Mouse (Mus musculus): ENCODE results near the gene Naaladl1. TPM values are rescaled to one million over a fixed set of nuclear protein-coding genes. Genes with fewer than 3 reads are reported as not detected.
A peak's percentile ranks its signal among the peaks of the same experiment; 100 is the strongest.

Naaladl1 gene
- polyA plus RNA-seq, 1 experiment: not detected

- no peak overlapping the region for H3K4me3 ChIP-seq (ENCODE audit: insufficient read depth, low read depth, low read length)
- no peak overlapping the region for H3K27ac ChIP-seq (replicated peaks; ENCODE audit: low read depth, low read length)
- H3K4me1 ChIP-seq (ENCODE audit: control insufficient read depth, insufficient read depth, insufficient read length, low read length): peaks cover 6% of the 10 kb centered on the region; the same call in 1 of the 2 replicates
Measured at GRCm38 (mm10) chr19:6070571-6071250, 34.9 kb upstream of the Naaladl1 start.

GRCm38 (mm10) chr19:6071261-6071660 is 34.3 kb upstream of the Naaladl1 start:
- Histone ChIP-seq H3K4me3 (ENCODE audit: insufficient read depth, low read depth, low read length) (no peak overlapping the region), H3K4me1 (ENCODE audit: control insufficient read depth, insufficient read depth, insufficient read length, low read length) (peaks cover 9% of the 10 kb centered on the region), H3K27ac (replicated peaks; ENCODE audit: low read depth, low read length) (no peak overlapping the region)

- H3K4me3 ChIP-seq (ENCODE audit: insufficient read depth, low read depth, low read length): no peak overlapping the region
- 0 out of 2 replicates have a peak overlapping the region, but pooled peaks have one; percentile 10 for H3K27ac ChIP-seq (replicated peaks; ENCODE audit: low read depth, low read length)
- H3K4me1 ChIP-seq (ENCODE audit: control insufficient read depth, insufficient read depth, insufficient read length, low read length): peaks cover 4% of the 10 kb centered on the region
Measured at GRCm38 (mm10) chr19:6073889-6074288, 31.7 kb upstream of the Naaladl1 start.

- H3K4me1 ChIP-seq (ENCODE audit: control insufficient read depth, insufficient read depth, insufficient read length, low read length): peaks cover 4% of the 10 kb centered on the region
- H3K27ac ChIP-seq (replicated peaks; ENCODE audit: low read depth, low read length): peak within 1 kb of the TSS; percentile 75
- peak within 1 kb of the TSS; percentile 83 for H3K4me3 ChIP-seq (ENCODE audit: insufficient read depth, low read depth, low read length)
Measured at GRCm38 (mm10) chr19:6076564-6077393, 28.8 kb upstream of the Naaladl1 start, which contains the start of gene Vps51. Gene Vps51, minus strand, starts transcription at chr19:6077231.

GRCm38 (mm10) chr19:6079983-6080480 is 25.6 kb upstream of the Naaladl1 start, which contains the start of gene Tmem262:
Gene Tmem262, plus strand, starts transcription at chr19:6080033.
- Histone ChIP-seq H3K4me3 (ENCODE audit: insufficient read depth, low read depth, low read length) (no peak within 1 kb of the TSS), H3K4me1 (ENCODE audit: control insufficient read depth, insufficient read depth, insufficient read length, low read length) (peaks cover 8% of the 10 kb centered on the region), H3K27ac (replicated peaks; ENCODE audit: low read depth, low read length) (no peak within 1 kb of the TSS)

GRCm38 (mm10) chr19:6082156-6082555 is 23.4 kb upstream of the Naaladl1 start, which contains the start of gene Gm28374:
Gene Gm28374, minus strand, starts transcription at chr19:6082256.
- Histone ChIP-seq H3K4me3 (ENCODE audit: insufficient read depth, low read depth, low read length) (no peak within 1 kb of the TSS), H3K27ac (replicated peaks; ENCODE audit: low read depth, low read length) (no peak within 1 kb of the TSS), H3K4me1 (ENCODE audit: control insufficient read depth, insufficient read depth, insufficient read length, low read length) (peaks cover 4% of the 10 kb centered on the region; the same call in 1 of the 2 replicates)

- H3K27ac ChIP-seq (replicated peaks; ENCODE audit: low read depth, low read length): peak within 1 kb of the TSS; percentile 36
- peak within 1 kb of the TSS; percentile 63 for H3K4me3 ChIP-seq (ENCODE audit: insufficient read depth, low read depth, low read length)
- H3K4me1 ChIP-seq (ENCODE audit: control insufficient read depth, insufficient read depth, insufficient read length, low read length): peaks cover 4% of the 10 kb centered on the region; the same call in 1 of the 2 replicates
Measured at GRCm38 (mm10) chr19:6084478-6085248, 20.9 kb upstream of the Naaladl1 start, which contains the start of the genes Zfpl1 and Cdca5. Gene Zfpl1, minus strand, starts transcription at chr19:6084956. Gene Cdca5, plus strand, starts transcription at chr19:6084983.

GRCm38 (mm10) chr19:6085417-6085879 is 20.1 kb upstream of the Naaladl1 start:
- Histone ChIP-seq H3K4me1 (ENCODE audit: control insufficient read depth, insufficient read depth, insufficient read length, low read length) (peaks cover 4% of the 10 kb centered on the region; the same call in 1 of the 2 replicates), H3K4me3 (ENCODE audit: insufficient read depth, low read depth, low read length) (peak overlapping the region; percentile 61), H3K27ac (replicated peaks; ENCODE audit: low read depth, low read length) (no peak overlapping the region)

GRCm38 (mm10) chr19:6088841-6089240 is 16.7 kb upstream of the Naaladl1 start:
- no peak overlapping the region for H3K27ac ChIP-seq (replicated peaks; ENCODE audit: low read depth, low read length)
- H3K4me3 ChIP-seq (ENCODE audit: insufficient read depth, low read depth, low read length): no peak overlapping the region
- H3K4me1 ChIP-seq (ENCODE audit: control insufficient read depth, insufficient read depth, insufficient read length, low read length): peaks cover 2% of the 10 kb centered on the region; the same call in 1 of the 2 replicates

- no peaks in the 10 kb centered on the region for H3K4me1 ChIP-seq (ENCODE audit: control insufficient read depth, insufficient read depth, insufficient read length, low read length)
- H3K27ac ChIP-seq (replicated peaks; ENCODE audit: low read depth, low read length): no peak within 1 kb of the TSS
- no peak within 1 kb of the TSS for H3K4me3 ChIP-seq (ENCODE audit: insufficient read depth, low read depth, low read length)
Measured at GRCm38 (mm10) chr19:6094119-6094518, 11.5 kb upstream of the Naaladl1 start, which contains the start of gene AC131692.1. Gene AC131692.1, plus strand, starts transcription at chr19:6094419.

- Histone ChIP-seq H3K4me1 (ENCODE audit: control insufficient read depth, insufficient read depth, insufficient read length, low read length) (no peaks in the 10 kb centered on the region), H3K4me3 (ENCODE audit: insufficient read depth, low read depth, low read length) (no peak overlapping the region), H3K27ac (replicated peaks; ENCODE audit: low read depth, low read length) (no peak overlapping the region)
Measured at GRCm38 (mm10) chr19:6097847-6098246, 7.7 kb upstream of the Naaladl1 start.

- no peak overlapping the region for H3K27ac ChIP-seq (replicated peaks; ENCODE audit: low read depth, low read length)
- no peaks in the 10 kb centered on the region for H3K4me1 ChIP-seq (ENCODE audit: control insufficient read depth, insufficient read depth, insufficient read length, low read length)
- no peak overlapping the region for H3K4me3 ChIP-seq (ENCODE audit: insufficient read depth, low read depth, low read length)
Measured at GRCm38 (mm10) chr19:6101186-6101585, 4.4 kb upstream of the Naaladl1 start.

- H3K27ac ChIP-seq (replicated peaks; ENCODE audit: low read depth, low read length): no peak overlapping the region
- no peak overlapping the region for H3K4me3 ChIP-seq (ENCODE audit: insufficient read depth, low read depth, low read length)
Measured at GRCm38 (mm10) chr19:6102169-6102853, 3.3 kb upstream of the Naaladl1 start.

GRCm38 (mm10) chr19:6104476-6104875 is 1.1 kb upstream of the Naaladl1 start:
- no peak overlapping the region for H3K4me3 ChIP-seq (ENCODE audit: insufficient read depth, low read depth, low read length)
- H3K27ac ChIP-seq (replicated peaks; ENCODE audit: low read depth, low read length): no peak overlapping the region
- H3K4me1 ChIP-seq (ENCODE audit: control insufficient read depth, insufficient read depth, insufficient read length, low read length): no peaks in the 10 kb centered on the region

More at GRCm38 (mm10) chr19:6102169-6102853, 3.3 kb upstream of the Naaladl1 start:
- H3K4me1 ChIP-seq (ENCODE audit: control insufficient read depth, insufficient read depth, insufficient read length, low read length): no peaks in the 10 kb centered on the region
